39 mouse cellular contexts compared by ENCODE assay signal in genomic region chr2:181075501-181075900, GRCm38 (mm10). TPM values are rescaled to one million over a fixed set of nuclear protein-coding genes. Genes with fewer than 3 reads are reported as not detected.
"Had no signal": no experiment of that assay in that cellular context is flagged by ENCODE, and none has a peak within 500 bp of the region (broad histone marks: within the 10 kb centered on the region; RNA-seq: fewer than 3 reads in every experiment).

No protein-coding gene starts in this region.

- H3K4me1 ChIP-seq: heart, embryonic 10.5 days; heart, embryonic 12.5 days; heart, embryonic 13.5 days; heart, embryonic 15.5 days; hindbrain, embryonic 10.5 days; hindbrain, embryonic 12.5 days; intestine, embryonic 15.5 days; kidney, embryonic 15.5 days had no signal

- DNase-seq: heart, postnatal 10 days; heart, postnatal 14 days; heart, postnatal 36 days; heart, postnatal 4 days; kidney, adult 11 months; kidney, adult 18-20 months; kidney, adult 2 months; kidney, adult 8-10 months; kidney, adult 9 months; kidney, postnatal 10 days; kidney, postnatal 14 days; kidney, postnatal 25 days; kidney, postnatal 36 days; kidney, postnatal 4 days; layer of hippocampus, adult 9-11 months; layer of hippocampus, postnatal 36 days had no signal

- H3K4me2 ChIP-seq: heart, embryonic 11.5 days; heart, embryonic 12.5 days; heart, embryonic 13.5 days; heart, embryonic 15.5 days; hindbrain, embryonic 12.5 days; hindbrain, embryonic 13.5 days; hindbrain, embryonic 14.5 days; hindbrain, embryonic 15.5 days; intestine, embryonic 15.5 days; kidney, embryonic 15.5 days had no signal

- H3K9ac ChIP-seq: heart, embryonic 12.5 days; heart, embryonic 13.5 days; heart, embryonic 15.5 days; hindbrain, embryonic 12.5 days; hindbrain, embryonic 13.5 days; hindbrain, embryonic 14.5 days; hindbrain, embryonic 15.5 days; intestine, embryonic 15.5 days; kidney, embryonic 15.5 days had no signal

- H3K27ac ChIP-seq: heart, embryonic 10.5 days; heart, embryonic 13.5 days; heart, embryonic 15.5 days; hindbrain, embryonic 10.5 days; hindbrain, embryonic 12.5 days; hindbrain, embryonic 13.5 days; hindbrain, embryonic 14.5 days; hindbrain, embryonic 15.5 days; hindbrain, postnatal 0 days; intestine, embryonic 15.5 days; kidney, embryonic 15.5 days; kidney, postnatal 0 days; left cerebral cortex, adult 2 months had no signal

- H3K36me3 ChIP-seq: heart, embryonic 10.5 days; heart, embryonic 12.5 days; heart, embryonic 13.5 days; heart, embryonic 15.5 days; hindbrain, embryonic 10.5 days; hindbrain, embryonic 12.5 days; intestine, embryonic 15.5 days; kidney, embryonic 15.5 days had no signal

- H3K27me3 ChIP-seq: hindbrain, embryonic 13.5 days; hindbrain, embryonic 15.5 days had no signal

- H3K4me3 ChIP-seq: heart, embryonic 10.5 days; heart, embryonic 12.5 days; heart, embryonic 13.5 days; heart, embryonic 15.5 days; hindbrain, embryonic 10.5 days; hindbrain, embryonic 12.5 days; hindbrain, embryonic 13.5 days; hindbrain, embryonic 15.5 days; intestine, embryonic 15.5 days; kidney, embryonic 15.5 days; left cerebral cortex, adult 2 months had no signal

- H3K9me3 ChIP-seq: heart, embryonic 10.5 days; heart, embryonic 12.5 days; heart, embryonic 13.5 days; heart, embryonic 15.5 days; hindbrain, embryonic 10.5 days; hindbrain, embryonic 12.5 days; hindbrain, embryonic 13.5 days; hindbrain, embryonic 15.5 days; intestine, embryonic 15.5 days; kidney, embryonic 15.5 days had no signal

- ATAC-seq: hindbrain, embryonic 16.5 days; hindbrain, postnatal 0 days; inflammation-experienced regulatory T-cells, adult 6 months; intestine, embryonic 15.5 days; intestine, embryonic 16.5 days; intestine, postnatal 0 days had no signal

RNA-seq across cellular contexts. Expression of gene Chrna4, which starts 32.2 kb away (rescaled TPM):
- total RNA-seq: heart, postnatal 25 days; heart, postnatal 36 days; hematopoietic stem cell, adult 5-6 weeks had no signal
- polyA plus RNA-seq: inflammation-experienced regulatory T-cells, adult 6 months had no signal

RNA-seq across cellular contexts. Expression of gene Kcnq2, which starts 59.6 kb away (rescaled TPM):
- total RNA-seq: heart, postnatal 10 days; heart, postnatal 36 days; hematopoietic stem cell, adult 5-6 weeks had no signal
- polyA plus RNA-seq: heart, postnatal 0 days; kidney, embryonic 14.5 days; kidney, postnatal 0 days had no signal
